19 mouse cellular contexts compared by ENCODE assay signal in genomic region chr15:52095629-52096190, GRCm38 (mm10).
"Had no signal": no experiment of that assay in that cellular context is flagged by ENCODE, and none has a peak within 500 bp of the region (broad histone marks: within the 10 kb centered on the region; RNA-seq: fewer than 3 reads in every experiment).

No protein-coding gene starts in this region.

- H3K9me3 ChIP-seq: midbrain, embryonic 10.5 days; midbrain, embryonic 12.5 days; neural tube, embryonic 13.5 days; neural tube, embryonic 15.5 days had no signal

- DNase-seq: lung, adult 18-20 months; lung, embryonic 14.5 days; lung, postnatal 10 days; lung, postnatal 4 days; midbrain, embryonic 14.5 days; retina, postnatal 1 day; right cerebral cortex, adult 18-20 months; right cerebral cortex, postnatal 25 days; right cerebral cortex, postnatal 4 days; spleen, adult 18-20 months; thymus, adult 18-20 months; thymus, postnatal 14 days; thymus, postnatal 36 days had no signal

- H3K27me3 ChIP-seq: midbrain, embryonic 12.5 days; neural tube, embryonic 13.5 days; neural tube, embryonic 15.5 days had no signal

- H3K27ac ChIP-seq: midbrain, embryonic 10.5 days; midbrain, embryonic 12.5 days; neural tube, embryonic 13.5 days; neural tube, embryonic 15.5 days had no signal

- H3K4me2 ChIP-seq: lung, embryonic 14.5 days; midbrain, embryonic 12.5 days; neural tube, embryonic 13.5 days; neural tube, embryonic 15.5 days had no signal

- H3K9ac ChIP-seq: lung, embryonic 14.5 days; midbrain, embryonic 12.5 days; neural tube, embryonic 13.5 days; neural tube, embryonic 15.5 days had no signal

- H3K4me1 ChIP-seq: midbrain, embryonic 12.5 days; neural tube, embryonic 13.5 days; neural tube, embryonic 15.5 days had no signal

- ATAC-seq: midbrain, embryonic 16.5 days had no signal

- H3K4me3 ChIP-seq: midbrain, embryonic 10.5 days; midbrain, embryonic 12.5 days; myocyte; neural tube, embryonic 13.5 days; neural tube, embryonic 15.5 days had no signal

- H3K36me3 ChIP-seq: midbrain, embryonic 10.5 days; midbrain, embryonic 12.5 days; neural tube, embryonic 13.5 days; neural tube, embryonic 15.5 days had no signal
